Mouse (Mus musculus): ENCODE measurements around the gene Csrp3. TPM values are rescaled to one million over a fixed set of nuclear protein-coding genes. Genes with fewer than 3 reads are reported as not detected.

Gene Csrp3
- polyA plus RNA-seq, 1 experiment from 2014 or later, result not detected

DNA sequence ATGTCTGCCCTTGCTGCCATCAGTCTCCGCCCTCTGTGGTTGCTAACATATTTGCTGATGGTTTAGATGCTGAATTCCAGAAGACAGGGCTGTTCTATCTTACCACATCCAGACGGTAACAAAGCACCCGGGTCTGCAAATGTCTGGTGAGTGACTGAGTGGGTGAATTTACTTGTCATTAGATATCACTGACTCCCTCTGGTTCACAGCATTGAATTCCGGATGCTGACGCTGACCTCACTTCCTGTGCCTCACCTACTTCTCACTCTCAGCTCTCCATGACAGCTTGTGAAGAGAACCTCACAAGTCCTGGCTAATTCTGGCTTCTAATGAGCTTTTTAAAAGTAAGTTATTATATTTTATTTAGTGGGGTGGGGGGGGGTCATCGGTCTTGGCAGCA is 10.9 kb downstream of the Csrp3 start:
- no peak for DNase-seq (ENCODE audit: low spot score)
- no peak overlapping the region for H3K4me2 ChIP-seq (ENCODE audit: low read length)
- no peak overlapping the region for H3K9ac ChIP-seq (ENCODE audit: low read depth, low read length)
- H3K36me3 ChIP-seq (ENCODE audit: insufficient read depth, low read length), result no peaks in the 10 kb centered on the region
- H3K27me3 ChIP-seq (ENCODE audit: insufficient read depth, low read length), result no peaks in the 10 kb centered on the region
- no peak overlapping the region for H3K27ac ChIP-seq
- no peaks in the 10 kb centered on the region for H3K9me3 ChIP-seq (replicated peaks; ENCODE audit: low read length)
- ATAC-seq (replicated peaks; ENCODE audit: low FRiP score, low read depth), result no peak
- H3K4me1 ChIP-seq (replicated peaks; ENCODE audit: insufficient read depth, low read length), result no peaks in the 10 kb centered on the region
- TF ChIP-seq CTCF (IDR thresholded peaks at IDR 0.05; ENCODE audit: low read depth), result no peak
- no peak overlapping the region for H3K4me3 ChIP-seq (replicated peaks; ENCODE audit: low read depth, low read length)
- WGBS, result 61% methylated on average over 6 of the region's 6 CpGs

GRCm38 (mm10) chr7:48834989-48835626 is 12.7 kb downstream of the Csrp3 start:
- TF ChIP-seq CTCF (IDR thresholded peaks at IDR 0.05; ENCODE audit: low read depth), result no peak
- no peaks in the 10 kb centered on the region for H3K36me3 ChIP-seq (ENCODE audit: insufficient read depth, low read length)
- H3K27ac ChIP-seq, result no peak overlapping the region
- 70% methylated on average over 12 of the region's 12 CpGs for WGBS
- no peak overlapping the region for H3K9ac ChIP-seq (ENCODE audit: low read depth, low read length)
- no peaks in the 10 kb centered on the region for H3K9me3 ChIP-seq (replicated peaks; ENCODE audit: low read length)
- no peaks in the 10 kb centered on the region for H3K27me3 ChIP-seq (ENCODE audit: insufficient read depth, low read length)
- H3K4me3 ChIP-seq (replicated peaks; ENCODE audit: low read depth, low read length), result no peak overlapping the region
- ATAC-seq (replicated peaks; ENCODE audit: low FRiP score, low read depth) (no peak), DNase-seq (ENCODE audit: low spot score) (no peak)
- no peaks in the 10 kb centered on the region for H3K4me1 ChIP-seq (replicated peaks; ENCODE audit: insufficient read depth, low read length)
- H3K4me2 ChIP-seq (ENCODE audit: low read length), result no peak overlapping the region

DNA sequence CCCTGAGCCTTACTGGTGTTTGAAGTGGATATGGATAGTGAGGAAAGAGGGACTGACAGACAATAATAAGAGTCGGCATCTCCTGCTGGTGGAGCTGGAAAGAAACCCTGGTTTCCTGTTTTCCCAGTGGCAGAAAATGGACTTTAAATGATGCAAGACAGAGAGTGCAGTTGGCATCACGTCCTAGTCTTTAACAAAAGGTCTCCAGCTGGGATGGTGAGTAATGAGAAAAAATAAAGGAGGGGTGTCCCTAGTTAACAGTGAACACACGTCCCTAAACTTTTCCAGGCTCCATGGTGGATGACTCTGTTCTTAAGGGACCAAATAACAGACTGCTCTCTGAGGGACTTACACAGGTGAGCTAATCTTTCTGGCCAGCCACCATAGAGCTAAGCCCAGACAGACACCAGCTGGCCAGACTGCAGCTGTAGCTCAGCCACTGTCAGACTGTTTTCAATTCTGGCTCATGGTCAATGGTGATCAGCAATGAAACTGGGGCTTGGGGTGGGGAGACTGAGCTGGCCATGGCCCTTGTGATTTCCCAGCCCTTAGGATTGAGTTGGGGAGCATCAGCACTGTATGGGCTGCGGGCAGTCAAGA is 13.4 kb downstream of the Csrp3 start:
- H3K4me2 ChIP-seq (ENCODE audit: low read length), result no peak overlapping the region
- DNase-seq (ENCODE audit: low spot score), result no peak
- H3K36me3 ChIP-seq (ENCODE audit: insufficient read depth, low read length), result no peaks in the 10 kb centered on the region
- ATAC-seq (replicated peaks; ENCODE audit: low FRiP score, low read depth), result no peak
- no peak overlapping the region for H3K9ac ChIP-seq (ENCODE audit: low read depth, low read length)
- WGBS, result 72% methylated on average over 4 of the region's 4 CpGs
- H3K4me3 ChIP-seq (replicated peaks; ENCODE audit: low read depth, low read length), result no peak overlapping the region
- no peak overlapping the region for H3K27ac ChIP-seq
- no peaks in the 10 kb centered on the region for H3K9me3 ChIP-seq (replicated peaks; ENCODE audit: low read length)
- H3K27me3 ChIP-seq (ENCODE audit: insufficient read depth, low read length), result no peaks in the 10 kb centered on the region
- H3K4me1 ChIP-seq (replicated peaks; ENCODE audit: insufficient read depth, low read length), result no peaks in the 10 kb centered on the region
- TF ChIP-seq CTCF (IDR thresholded peaks at IDR 0.05; ENCODE audit: low read depth), result no peak

DNA sequence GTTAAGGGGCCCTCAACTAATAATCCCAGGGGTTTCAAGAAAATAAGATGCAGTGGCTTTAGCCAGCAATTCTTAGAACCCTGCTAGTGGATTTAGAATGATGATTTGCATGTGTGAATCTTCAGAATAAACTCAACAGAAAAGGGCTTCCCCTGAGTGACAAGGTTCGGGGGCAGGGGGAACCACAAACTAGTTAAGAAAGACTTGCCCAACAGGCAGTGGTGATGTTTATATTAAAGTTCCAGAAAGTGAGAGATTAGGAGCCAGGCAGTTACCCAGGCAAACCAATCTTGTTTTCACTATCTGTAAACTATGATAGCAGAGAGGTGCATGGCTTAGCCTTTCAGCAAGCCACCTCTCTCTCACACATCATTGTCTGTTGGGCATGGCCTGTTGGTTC is 15.1 kb downstream of the Csrp3 start:
- H3K4me2 ChIP-seq (ENCODE audit: low read length), result no peak overlapping the region
- no peak for TF ChIP-seq CTCF (IDR thresholded peaks at IDR 0.05; ENCODE audit: low read depth)

GRCm38 (mm10) chr7:48830395-48830794 is 17.4 kb downstream of the Csrp3 start:
- no peak for TF ChIP-seq CTCF (IDR thresholded peaks at IDR 0.05; ENCODE audit: low read depth)
- Histone ChIP-seq H3K27ac (no peak overlapping the region), H3K4me2 (ENCODE audit: low read length) (no peak overlapping the region), H3K9me3 (replicated peaks; ENCODE audit: low read length) (no peaks in the 10 kb centered on the region), H3K4me3 (replicated peaks; ENCODE audit: low read depth, low read length) (no peak overlapping the region), H3K36me3 (ENCODE audit: insufficient read depth, low read length) (peaks cover 19% of the 10 kb centered on the region; the same call in 1 of the 2 replicates), H3K9ac (ENCODE audit: low read depth, low read length) (no peak overlapping the region), H3K27me3 (ENCODE audit: insufficient read depth, low read length) (no peaks in the 10 kb centered on the region), H3K4me1 (replicated peaks; ENCODE audit: insufficient read depth, low read length) (no peaks in the 10 kb centered on the region)
- peak; percentile 37 for DNase-seq (ENCODE audit: low spot score)
- ATAC-seq (replicated peaks; ENCODE audit: low FRiP score, low read depth), result no peak
- WGBS, result 29% methylated on average over 2 of the region's 2 CpGs

More for the DNA sequence above, 15.1 kb downstream of the Csrp3 start:
- H3K4me3 ChIP-seq (replicated peaks; ENCODE audit: low read depth, low read length), result no peak overlapping the region
- H3K27ac ChIP-seq, result no peak overlapping the region
- ATAC-seq (replicated peaks; ENCODE audit: low FRiP score, low read depth) (no peak), DNase-seq (ENCODE audit: low spot score) (no peak)
- 90% methylated on average over 1 of the region's 1 CpGs for WGBS
- H3K9ac ChIP-seq (ENCODE audit: low read depth, low read length), result no peak overlapping the region
- no peaks in the 10 kb centered on the region for H3K27me3 ChIP-seq (ENCODE audit: insufficient read depth, low read length)
- H3K4me1 ChIP-seq (replicated peaks; ENCODE audit: insufficient read depth, low read length), result no peaks in the 10 kb centered on the region
- H3K9me3 ChIP-seq (replicated peaks; ENCODE audit: low read length), result no peaks in the 10 kb centered on the region
- peaks cover 2% of the 10 kb centered on the region; the same call in 1 of the 2 replicates for H3K36me3 ChIP-seq (ENCODE audit: insufficient read depth, low read length)

DNA sequence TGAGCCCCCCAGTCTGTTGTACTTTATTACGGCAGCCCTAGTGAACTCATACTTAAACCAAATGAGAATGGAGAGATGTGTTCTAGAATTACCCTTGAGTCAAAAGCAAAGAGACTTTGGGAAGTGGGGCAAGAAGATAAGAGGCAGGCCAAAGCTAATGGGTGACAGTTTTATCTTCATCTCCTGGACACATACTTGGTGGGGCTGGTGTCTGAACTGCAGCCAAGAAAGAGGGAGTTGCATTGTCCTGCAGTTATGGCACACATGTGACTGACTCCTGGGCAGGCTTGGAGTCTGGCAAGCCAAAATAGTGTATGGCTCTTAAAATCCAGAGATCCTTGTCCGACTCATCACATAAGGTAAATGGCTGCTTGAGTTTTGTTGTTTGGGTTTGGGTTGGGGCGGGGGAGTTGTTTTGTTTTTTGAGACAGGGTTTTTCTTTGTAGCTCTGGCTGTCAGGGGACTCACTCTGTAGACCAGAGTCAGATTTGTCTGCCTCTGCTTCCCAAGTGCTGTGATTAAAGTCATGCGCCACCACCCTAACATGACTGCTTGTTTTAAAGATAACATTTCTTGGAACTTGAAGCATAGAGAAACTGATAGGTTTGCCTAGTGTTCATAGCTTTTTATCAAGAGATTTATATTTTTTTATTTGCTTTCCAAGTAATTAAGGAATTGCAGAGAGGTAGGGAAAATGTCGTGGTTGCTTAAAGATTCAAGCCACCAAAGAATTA is 18.5 kb downstream of the Csrp3 start:
- Histone ChIP-seq H3K27me3 (ENCODE audit: insufficient read depth, low read length) (no peaks in the 10 kb centered on the region), H3K9ac (ENCODE audit: low read depth, low read length) (no peak overlapping the region), H3K36me3 (ENCODE audit: insufficient read depth, low read length) (peaks cover 30% of the 10 kb centered on the region; the same call in 1 of the 2 replicates), H3K4me1 (replicated peaks; ENCODE audit: insufficient read depth, low read length) (no peaks in the 10 kb centered on the region), H3K9me3 (replicated peaks; ENCODE audit: low read length) (no peaks in the 10 kb centered on the region), H3K4me2 (ENCODE audit: low read length) (no peak overlapping the region), H3K4me3 (replicated peaks; ENCODE audit: low read depth, low read length) (no peak overlapping the region), H3K27ac (no peak overlapping the region)
- ATAC-seq (replicated peaks; ENCODE audit: low FRiP score, low read depth), result no peak
- no peak for TF ChIP-seq CTCF (IDR thresholded peaks at IDR 0.05; ENCODE audit: low read depth)
- WGBS, result 57% methylated on average over 5 of the region's 5 CpGs
- DNase-seq (ENCODE audit: low spot score), result no peak

Data from kidney, postnatal 0 days (tissue).